Mouse (Mus musculus): ENCODE data around the gene Timm13. TPM values are rescaled to one million over a fixed set of nuclear protein-coding genes. Genes with fewer than 3 reads are reported as not detected.

The Timm13 gene
- polyA plus RNA-seq, 1 experiment from 2014 or later: 330 TPM

DNA sequence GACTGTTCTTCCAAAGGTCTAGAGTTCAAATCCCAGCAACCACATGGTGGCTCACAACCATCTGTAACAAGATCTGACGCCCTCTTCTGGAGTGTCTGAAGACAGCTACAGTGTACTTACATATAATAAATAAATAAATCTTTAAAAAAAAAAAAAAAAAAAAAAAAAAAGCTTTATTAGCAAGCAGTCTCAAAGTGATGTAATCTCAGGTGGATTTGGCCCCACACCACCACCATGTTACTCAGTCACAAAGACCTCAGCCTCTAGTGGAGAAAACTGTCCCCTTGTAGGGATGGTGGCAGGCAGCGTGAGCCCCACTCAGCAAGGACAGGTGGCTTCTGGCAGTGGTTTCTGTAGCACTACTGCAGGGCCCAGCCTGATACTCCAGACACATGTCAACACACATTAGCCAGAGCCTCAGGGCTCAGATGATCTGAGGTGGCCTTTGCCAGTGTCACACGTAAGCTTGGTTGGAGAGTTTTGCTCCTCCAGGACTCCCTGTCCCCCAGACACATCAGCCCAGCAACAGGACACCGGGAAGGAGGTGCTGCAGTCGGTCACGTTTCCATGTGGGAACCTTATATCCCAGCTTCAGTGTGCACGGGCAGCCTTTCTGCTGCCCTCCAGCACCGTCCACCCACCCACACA, 12.7 kb upstream of the Timm13 start:
- Histone ChIP-seq H3K9me3 (no peaks in the 10 kb centered on the region), H3K4me2 (no peak overlapping the region), H3K4me1 (peaks cover 25% of the 10 kb centered on the region), H3K9ac (no peak overlapping the region), H3K27me3 (replicated peaks) (no peaks in the 10 kb centered on the region), H3K4me3 (no peak overlapping the region), H3K36me3 (replicated peaks) (peaks cover 19% of the 10 kb centered on the region), H3K27ac (no peak overlapping the region)
- no peak for ATAC-seq (replicated peaks)
- WGBS: 90% methylated on average over 7 of the region's 8 CpGs

DNA sequence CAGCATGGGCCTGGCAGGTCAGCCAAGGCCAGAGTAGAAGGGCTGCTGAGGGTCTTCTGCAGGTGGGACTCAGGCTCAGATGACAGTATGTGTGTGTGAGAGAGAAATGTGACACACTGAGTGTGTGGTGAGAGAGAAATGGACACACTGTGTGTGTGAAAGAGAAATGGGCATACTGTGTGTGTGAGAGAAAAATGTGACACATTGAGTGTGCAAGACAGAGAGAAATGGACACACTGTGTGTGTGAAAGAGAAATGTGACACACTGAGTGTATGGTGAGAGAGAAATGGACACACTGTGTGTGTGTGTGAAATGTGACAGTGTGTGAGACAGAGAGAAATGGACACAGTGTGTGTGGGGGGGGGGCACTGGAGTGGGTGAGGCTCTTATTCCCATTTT, 11.1 kb upstream of the Timm13 start:
- Histone ChIP-seq H3K27me3 (replicated peaks) (no peaks in the 10 kb centered on the region), H3K36me3 (replicated peaks) (peaks cover 24% of the 10 kb centered on the region), H3K27ac (no peak overlapping the region), H3K4me1 (peaks cover 19% of the 10 kb centered on the region), H3K9me3 (no peaks in the 10 kb centered on the region), H3K4me2 (no peak overlapping the region), H3K4me3 (no peak overlapping the region), H3K9ac (no peak overlapping the region)
- ATAC-seq (replicated peaks): no peak

DNA sequence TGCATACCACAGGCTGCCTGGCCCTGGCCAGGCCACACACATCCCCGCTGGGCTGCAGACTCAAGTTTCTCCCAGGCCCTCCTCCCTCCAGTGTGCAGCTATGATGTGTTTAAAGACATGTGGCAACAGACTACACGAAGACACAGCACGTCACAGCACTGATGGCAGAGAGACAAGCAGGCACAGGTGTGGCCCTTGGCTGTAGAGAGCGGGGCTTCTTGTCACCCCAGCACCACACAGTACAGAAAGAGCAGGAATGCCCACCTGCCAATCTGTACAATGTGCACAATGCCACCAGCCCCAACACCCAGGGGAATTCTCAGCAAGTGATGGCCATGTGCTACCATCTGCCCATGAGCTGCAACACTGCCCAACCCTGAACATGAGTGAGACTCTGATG, 10.6 kb upstream of the Timm13 start:
- no peak overlapping the region for H3K9ac ChIP-seq
- no peak for ATAC-seq (replicated peaks)
- WGBS: 93% methylated on average over 4 of the region's 4 CpGs
- H3K4me2 ChIP-seq: no peak overlapping the region
- H3K4me3 ChIP-seq: no peak overlapping the region
- peaks cover 24% of the 10 kb centered on the region for H3K36me3 ChIP-seq (replicated peaks)
- peaks cover 14% of the 10 kb centered on the region for H3K4me1 ChIP-seq
- no peaks in the 10 kb centered on the region for H3K9me3 ChIP-seq
- H3K27ac ChIP-seq: no peak overlapping the region
- no peaks in the 10 kb centered on the region for H3K27me3 ChIP-seq (replicated peaks)

DNA sequence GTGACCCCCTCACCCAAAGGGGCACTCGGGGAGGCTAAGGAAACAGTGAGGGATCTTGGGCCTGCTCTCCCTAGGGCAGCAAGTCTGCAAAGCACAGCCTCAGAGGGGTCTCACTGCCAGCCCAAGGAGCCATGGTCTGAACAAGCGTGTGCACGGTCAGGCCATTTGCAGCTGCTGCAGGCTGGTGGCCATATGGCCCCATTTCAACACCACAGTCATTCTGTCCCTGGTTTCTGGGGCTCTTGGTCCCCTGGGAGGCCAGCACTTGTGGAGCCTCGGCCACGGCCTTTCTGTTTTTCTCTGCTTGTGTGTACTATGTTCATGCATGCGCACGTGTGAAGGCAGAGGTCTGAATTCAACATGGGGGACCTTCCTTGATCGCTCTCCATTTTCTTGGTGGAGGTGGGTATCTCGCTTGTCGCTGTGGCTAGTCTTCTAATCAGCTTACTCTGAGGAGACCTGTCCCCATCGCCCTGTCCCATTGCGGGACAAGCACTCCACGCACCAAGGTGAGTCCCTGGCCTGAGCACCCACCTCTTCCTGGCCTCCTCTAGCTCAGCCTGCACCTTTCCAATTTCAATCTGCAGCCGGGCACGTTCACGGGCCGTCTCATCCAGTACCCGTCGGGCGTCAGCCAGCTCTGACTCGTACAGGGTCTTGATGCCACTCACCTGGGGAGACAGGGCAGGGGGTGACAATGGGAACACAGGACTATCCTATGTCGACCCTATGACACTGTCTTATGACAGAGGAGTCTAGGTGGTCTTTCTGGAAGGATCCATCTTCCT, 8.8 kb upstream of the Timm13 start:
- H3K4me2 ChIP-seq: no peak overlapping the region
- ATAC-seq (replicated peaks): no peak
- H3K36me3 ChIP-seq (replicated peaks): peaks cover 36% of the 10 kb centered on the region
- H3K9ac ChIP-seq: no peak overlapping the region
- H3K4me3 ChIP-seq: no peak overlapping the region
- whole genome bisulfite sequencing: 94% methylated on average over 22 of the region's 22 CpGs
- no peaks in the 10 kb centered on the region for H3K4me1 ChIP-seq
- no peaks in the 10 kb centered on the region for H3K27me3 ChIP-seq (replicated peaks)
- H3K27ac ChIP-seq: no peak overlapping the region
- no peaks in the 10 kb centered on the region for H3K9me3 ChIP-seq

DNA sequence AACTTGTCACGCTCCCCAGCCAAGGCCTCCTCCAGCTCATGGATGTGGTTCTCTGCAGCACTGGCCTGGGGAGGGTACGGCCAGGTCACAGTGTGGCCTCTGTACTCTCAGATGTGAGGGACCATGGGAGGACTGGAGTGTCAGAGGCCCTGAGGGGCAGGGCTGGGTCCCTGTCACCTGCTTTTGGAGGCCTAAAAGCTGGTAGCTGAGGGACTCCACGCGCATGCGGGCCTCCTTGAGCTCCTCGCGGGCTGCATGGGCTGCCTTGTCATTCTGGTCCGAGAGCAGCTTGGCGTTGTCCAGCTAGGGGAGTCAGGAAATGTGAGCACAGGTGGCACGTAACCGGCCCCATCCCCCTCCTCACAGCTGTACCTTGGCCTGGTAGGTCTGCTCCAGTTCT, 3.9 kb upstream of the Timm13 start:
- WGBS: 93% methylated on average over 11 of the region's 11 CpGs
- H3K9ac ChIP-seq: no peak overlapping the region

DNA sequence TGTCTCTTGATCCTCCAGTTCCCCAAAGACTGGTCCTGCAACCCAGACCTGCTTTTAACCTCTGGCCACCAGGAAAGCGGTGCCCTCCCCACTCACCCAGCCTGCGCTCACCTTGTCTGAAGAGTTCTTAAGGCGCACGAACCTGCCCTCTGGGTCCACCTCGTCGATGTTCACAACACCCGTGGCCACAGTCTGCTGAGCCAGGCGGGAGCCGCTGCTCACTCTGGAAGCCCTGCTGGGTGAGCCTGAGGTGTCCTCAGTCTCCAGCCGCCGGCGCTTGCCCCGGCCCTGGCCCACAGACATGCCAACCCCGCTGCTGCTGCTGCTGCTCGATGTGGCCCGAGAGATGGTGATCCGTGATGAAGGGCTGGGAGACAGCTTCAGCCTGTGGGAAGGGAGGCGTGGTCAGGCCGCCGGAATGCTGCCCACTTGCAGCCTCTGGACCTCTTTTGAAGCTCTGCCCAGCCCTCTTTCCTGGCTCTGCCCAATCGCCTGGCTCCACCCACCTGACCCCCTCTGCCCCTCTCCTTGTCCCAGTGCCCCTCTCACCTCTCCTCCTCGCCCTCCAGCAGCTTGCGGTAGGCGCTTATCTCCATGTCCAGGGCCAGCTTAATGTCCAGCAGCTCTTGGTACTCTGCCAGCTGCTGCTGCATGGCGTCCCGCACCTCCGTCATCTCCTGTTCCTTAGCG, 3.4 kb upstream of the Timm13 start:
- WGBS: 88% methylated on average over 28 of the region's 28 CpGs
- ATAC-seq (replicated peaks): no peak
- H3K27ac ChIP-seq: no peak overlapping the region

More for the DNA sequence above, 3.9 kb upstream of the Timm13 start:
- Histone ChIP-seq H3K27ac (no peak overlapping the region), H3K9me3 (no peaks in the 10 kb centered on the region), H3K4me3 (no peak overlapping the region), H3K4me1 (peaks cover 9% of the 10 kb centered on the region), H3K4me2 (no peak overlapping the region), H3K27me3 (replicated peaks) (no peaks in the 10 kb centered on the region), H3K36me3 (replicated peaks) (peaks cover 53% of the 10 kb centered on the region)
- ATAC-seq (replicated peaks): no peak

DNA sequence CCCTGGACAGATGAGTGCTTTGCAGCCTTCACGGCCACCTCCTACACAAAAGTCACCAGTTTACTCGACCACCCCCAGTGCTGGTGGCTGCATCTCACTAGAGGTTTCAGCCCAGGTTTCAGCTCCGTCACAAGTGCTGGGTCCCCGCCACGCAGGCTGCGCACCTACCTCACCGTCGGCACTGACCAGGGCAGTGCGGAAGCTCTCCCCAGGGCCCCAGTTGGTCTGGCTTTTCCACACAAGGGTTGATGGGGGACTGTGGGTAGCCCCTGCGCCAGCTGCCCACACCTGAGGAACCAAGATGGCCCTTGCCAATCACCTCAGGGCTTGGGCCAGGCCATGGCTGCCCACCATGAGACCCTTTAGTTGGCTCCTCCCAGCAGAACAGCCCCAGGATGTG, 2.5 kb upstream of the Timm13 start:
- Histone ChIP-seq H3K36me3 (replicated peaks) (peaks cover 43% of the 10 kb centered on the region), H3K27ac (no peak overlapping the region), H3K4me3 (no peak overlapping the region), H3K4me1 (peaks cover 19% of the 10 kb centered on the region), H3K9ac (no peak overlapping the region), H3K27me3 (replicated peaks) (no peaks in the 10 kb centered on the region), H3K9me3 (no peaks in the 10 kb centered on the region), H3K4me2 (no peak overlapping the region)
- no peak for ATAC-seq (replicated peaks)
- 94% methylated on average over 10 of the region's 10 CpGs for WGBS

More for the DNA sequence above, 3.4 kb upstream of the Timm13 start:
- Histone ChIP-seq H3K4me1 (peaks cover 15% of the 10 kb centered on the region), H3K9me3 (no peaks in the 10 kb centered on the region), H3K36me3 (replicated peaks) (peaks cover 47% of the 10 kb centered on the region), H3K9ac (no peak overlapping the region), H3K27me3 (replicated peaks) (no peaks in the 10 kb centered on the region), H3K4me3 (no peak overlapping the region), H3K4me2 (no peak overlapping the region)

DNA sequence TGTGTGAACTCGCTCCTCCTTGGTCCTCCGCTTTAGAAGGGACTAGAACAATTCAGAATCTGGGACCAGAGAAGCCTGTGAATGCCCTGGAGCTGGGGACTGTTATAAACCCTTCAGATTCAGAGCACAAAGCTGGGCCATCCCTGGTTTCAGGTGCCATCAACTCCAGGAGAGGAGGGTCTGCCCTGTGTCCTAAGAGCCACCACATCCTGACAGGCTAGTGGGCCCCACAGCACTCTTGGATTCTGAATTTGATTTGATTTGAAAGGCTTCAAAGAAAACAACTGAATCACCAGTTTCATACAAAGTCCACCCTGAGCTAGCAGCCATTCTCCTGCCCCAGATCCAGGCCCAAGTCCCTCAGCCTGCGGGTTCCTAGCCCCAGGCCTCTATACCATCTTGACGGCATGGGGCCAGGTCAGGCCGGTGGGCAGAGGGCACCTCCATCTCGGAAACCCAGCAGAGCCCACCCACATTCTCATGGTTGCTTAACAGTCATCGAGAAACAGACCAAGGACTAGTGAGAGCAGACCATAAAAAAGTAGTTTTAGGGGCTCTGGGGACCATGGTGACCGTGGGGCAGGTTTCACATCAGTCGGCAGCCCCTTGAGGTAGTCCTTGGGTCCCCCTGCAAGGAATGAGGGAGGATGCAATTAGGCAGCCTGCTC, 1.6 kb upstream of the Timm13 start:
- 97% methylated on average over 9 of the region's 9 CpGs for WGBS
- ATAC-seq (replicated peaks): no peak
- Histone ChIP-seq H3K4me2 (no peak overlapping the region), H3K36me3 (replicated peaks) (peaks cover 38% of the 10 kb centered on the region), H3K4me1 (peaks cover 19% of the 10 kb centered on the region), H3K27ac (no peak overlapping the region), H3K9me3 (no peaks in the 10 kb centered on the region), H3K9ac (no peak overlapping the region), H3K27me3 (replicated peaks) (no peaks in the 10 kb centered on the region), H3K4me3 (no peak overlapping the region)

DNA sequence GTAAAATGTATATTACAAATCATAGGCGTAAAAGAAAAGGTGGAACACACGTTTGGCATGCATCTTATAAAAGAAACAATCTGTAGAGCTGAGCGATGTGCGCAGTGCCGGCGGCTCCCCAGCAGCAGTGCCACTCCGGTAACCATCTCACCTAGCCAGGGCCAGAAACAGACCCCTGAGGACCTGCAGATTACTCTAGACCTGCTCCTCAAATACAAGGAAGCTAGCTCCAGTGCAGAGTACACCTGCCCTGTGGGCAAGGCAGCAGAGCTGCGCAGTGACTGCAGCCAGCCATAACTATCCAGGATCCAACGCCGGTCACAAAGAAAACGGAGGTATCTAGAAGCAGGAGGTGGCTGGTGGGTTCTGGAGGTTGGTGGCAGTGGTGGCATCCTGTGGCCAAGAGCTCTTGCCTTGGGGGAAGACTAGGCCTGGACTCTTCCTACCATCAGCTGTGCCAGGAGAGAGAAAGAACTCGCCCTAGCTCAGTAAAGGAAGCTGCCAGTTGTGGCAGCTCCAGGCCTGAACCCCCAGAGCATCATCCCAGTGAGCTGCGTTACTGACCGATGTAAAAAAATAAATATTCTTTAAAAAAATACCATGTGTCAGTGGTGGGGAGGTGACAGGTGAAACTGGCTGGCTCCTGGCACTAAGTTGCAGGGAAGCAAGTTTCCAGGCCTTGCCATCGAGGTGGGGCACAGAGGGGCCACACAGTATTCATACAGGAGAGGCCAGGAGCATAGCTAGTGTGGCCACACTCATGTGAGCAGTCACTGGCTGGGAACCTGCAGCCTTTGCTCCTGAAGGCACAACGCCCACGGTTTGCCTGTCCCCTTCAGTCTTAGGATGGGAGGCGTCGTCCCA, 872 bp upstream of the Timm13 start:
- Histone ChIP-seq H3K9me3 (no peaks in the 10 kb centered on the region), H3K4me2 (peak overlapping the region; percentile 76; the same call in 1 of the 2 replicates), H3K4me1 (peaks cover 19% of the 10 kb centered on the region), H3K9ac (no peak overlapping the region), H3K27ac (peak overlapping the region; percentile 89), H3K4me3 (peak overlapping the region; percentile 84; the same call in 1 of the 2 replicates), H3K36me3 (replicated peaks) (peaks cover 38% of the 10 kb centered on the region), H3K27me3 (replicated peaks) (no peaks in the 10 kb centered on the region)
- WGBS: 88% methylated on average over 19 of the region's 19 CpGs
- ATAC-seq (replicated peaks): no peak

DNA sequence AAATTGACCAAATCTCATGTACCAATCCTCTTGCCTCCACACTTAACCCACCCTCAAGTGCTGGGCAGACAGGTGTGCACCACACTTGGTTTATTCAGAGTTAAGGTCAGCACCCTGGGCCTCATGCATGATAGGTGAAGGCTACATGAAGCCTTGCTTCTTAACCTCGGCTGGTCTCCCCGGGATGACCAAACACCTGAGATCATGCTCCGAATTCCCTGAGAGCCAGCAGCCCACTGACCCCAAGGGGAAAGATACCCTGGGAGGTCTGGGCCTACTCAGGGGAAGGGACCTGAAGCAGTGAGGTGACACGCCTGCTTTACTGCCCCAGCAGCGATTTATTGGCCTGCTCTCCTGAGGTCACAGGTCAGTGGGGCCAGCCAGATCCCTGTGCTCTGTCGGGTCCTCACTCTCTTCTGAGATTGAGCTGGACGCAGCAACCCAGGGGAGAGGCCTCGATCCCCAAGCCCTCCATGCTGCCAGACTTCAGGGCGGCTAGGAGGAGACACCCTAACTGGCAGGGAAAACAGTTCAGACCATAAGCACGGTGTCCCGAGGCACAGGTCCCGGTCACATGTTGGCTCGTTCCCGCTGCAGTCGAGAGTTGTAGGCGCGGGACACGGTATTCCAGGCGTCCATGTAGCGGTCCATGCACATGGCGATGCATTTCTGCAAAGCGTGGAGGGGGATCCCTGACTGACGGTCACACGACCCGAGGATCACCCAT, 1.0 kb downstream of the Timm13 start:
- peaks cover 28% of the 10 kb centered on the region for H3K36me3 ChIP-seq (replicated peaks)
- no peaks in the 10 kb centered on the region for H3K27me3 ChIP-seq (replicated peaks)
- peak overlapping the region; percentile 84 for H3K4me3 ChIP-seq
- no peaks in the 10 kb centered on the region for H3K9me3 ChIP-seq
- H3K27ac ChIP-seq: peak overlapping the region; percentile 89
- H3K4me2 ChIP-seq: peak overlapping the region; percentile 76
- H3K4me1 ChIP-seq: peaks cover 19% of the 10 kb centered on the region
- H3K9ac ChIP-seq: peak overlapping the region; percentile 83
- no peak; the same call in 1 of the 2 replicates for ATAC-seq (replicated peaks)
- WGBS: 16% methylated on average over 25 of the region's 25 CpGs

DNA sequence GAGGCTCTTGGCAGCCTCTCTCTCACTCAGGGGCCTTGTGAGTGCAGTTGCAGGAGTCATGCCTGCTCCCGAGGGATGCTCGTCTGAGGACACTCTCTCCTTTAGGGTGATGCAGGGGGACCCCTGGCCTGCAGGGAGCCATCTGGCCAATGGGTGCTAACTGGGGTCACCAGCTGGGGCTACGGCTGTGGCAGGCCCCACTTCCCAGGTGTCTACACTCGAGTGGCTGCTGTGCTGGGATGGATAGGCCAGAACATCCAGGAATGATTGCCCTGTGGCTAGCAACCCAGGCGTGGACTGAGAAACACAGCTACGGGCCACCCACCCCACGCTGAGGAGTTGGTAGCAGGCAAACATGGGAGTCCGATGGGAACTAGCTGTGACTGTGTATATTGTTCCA, 1.7 kb downstream of the Timm13 start:
- Histone ChIP-seq H3K4me2 (peak overlapping the region; percentile 76), H3K9ac (no peak overlapping the region), H3K36me3 (replicated peaks) (peaks cover 21% of the 10 kb centered on the region), H3K27ac (no peak overlapping the region), H3K27me3 (replicated peaks) (no peaks in the 10 kb centered on the region), H3K4me3 (peak overlapping the region; percentile 84; the same call in 1 of the 2 replicates), H3K4me1 (peaks cover 19% of the 10 kb centered on the region), H3K9me3 (no peaks in the 10 kb centered on the region)
- no peak for ATAC-seq (replicated peaks)
- 90% methylated on average over 8 of the region's 8 CpGs for WGBS

Measured in midbrain, embryonic 15.5 days (tissue).